Mouse (Mus musculus) ES-Bruce4 (cell line): ENCODE measurements around the gene Actl10.

Experiments used
- CTCF ChIP-seq: IDR thresholded peaks from one replicate; pipeline ENCODE4 v1.8.1; 2011; ENCODE audit warnings: low read depth, low read length
- EP300 ChIP-seq: IDR thresholded peaks from 2 replicates; pipeline ENCODE4 v1.6.1; 2011; ENCODE audit warnings: low read depth, low read length; ENCODE audit not compliant: insufficient read depth
- POLR2A ChIP-seq: IDR thresholded peaks from one replicate; pipeline ENCODE4 v1.8.1; 2011; ENCODE audit warnings: low read length; ENCODE audit not compliant: insufficient read depth

DNA sequence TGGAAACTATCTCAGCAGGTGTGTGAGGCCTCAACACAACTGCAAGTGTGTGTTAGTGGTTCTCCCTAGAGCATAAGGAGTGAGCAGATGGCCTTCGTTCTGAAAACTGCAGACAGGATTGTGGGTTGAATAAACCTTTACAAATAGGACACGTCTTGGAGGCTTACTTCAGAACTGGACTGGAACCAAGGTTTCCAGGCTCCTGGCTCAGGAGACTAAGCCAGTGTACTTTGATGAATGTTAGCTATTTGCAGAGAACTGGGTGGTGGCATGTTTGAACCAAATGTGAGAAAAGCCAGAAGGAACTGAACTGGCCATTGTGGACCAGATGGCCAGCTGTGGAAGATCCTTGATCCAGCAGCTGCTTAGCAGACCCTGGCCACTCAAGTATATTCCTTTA lies 13.3 kb upstream of the Actl10 start:
- no peak for TF ChIP-seq CTCF
- TF ChIP-seq POLR2A: no peak
- TF ChIP-seq EP300: no peak
